Mouse (Mus musculus) T-cell, adult 2 months (primary cell): ENCODE data around the gene Ust.

ENCODE experiments used
- DNase-seq: peaks from one replicate; pipeline ENCODE4 v3.0.0; 2022; ENCODE audit warnings: low spot score

Ust gene

GRCm38 (mm10) chr10:8498951-8499891, 19.4 kb downstream of the Ust start:
- DNase-seq = no peak

GRCm38 (mm10) chr10:8495543-8496141, 23.0 kb downstream of the Ust start:
- no peak for DNase-seq

DNA sequence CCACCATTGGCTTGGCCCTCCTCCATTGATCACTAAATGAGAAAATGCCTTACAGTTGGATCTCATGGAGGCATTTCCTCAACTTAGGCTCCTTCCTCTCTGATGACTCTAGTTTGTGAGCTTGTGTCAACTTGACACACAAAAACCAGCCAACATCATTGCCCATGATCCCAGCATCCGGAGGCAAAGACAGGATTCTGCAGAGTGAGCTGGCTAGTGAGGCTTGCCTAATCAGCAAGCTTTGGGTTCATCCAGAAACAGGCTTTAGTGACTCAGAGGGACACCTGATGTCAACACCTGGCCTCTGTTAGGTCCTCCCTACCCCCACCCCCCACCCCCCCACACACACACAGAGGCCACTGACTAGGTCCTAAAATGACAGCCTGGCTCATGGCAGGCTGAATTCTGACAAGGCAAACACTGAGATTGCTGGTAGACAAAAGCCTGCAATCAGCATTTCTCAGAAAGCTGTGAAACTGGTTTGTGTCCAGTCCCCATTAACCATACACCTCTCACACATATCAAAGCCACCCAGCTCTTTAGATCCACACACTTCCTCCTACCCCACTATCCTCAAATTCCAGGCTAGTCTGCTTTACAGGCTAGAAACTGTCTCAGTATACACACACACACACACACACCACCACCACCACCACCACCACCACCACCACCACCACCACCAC, 26.6 kb downstream of the Ust start:
- no peak for DNase-seq

GRCm38 (mm10) chr10:8487388-8487787, 31.2 kb downstream of the Ust start:
- DNase-seq = no peak

DNA sequence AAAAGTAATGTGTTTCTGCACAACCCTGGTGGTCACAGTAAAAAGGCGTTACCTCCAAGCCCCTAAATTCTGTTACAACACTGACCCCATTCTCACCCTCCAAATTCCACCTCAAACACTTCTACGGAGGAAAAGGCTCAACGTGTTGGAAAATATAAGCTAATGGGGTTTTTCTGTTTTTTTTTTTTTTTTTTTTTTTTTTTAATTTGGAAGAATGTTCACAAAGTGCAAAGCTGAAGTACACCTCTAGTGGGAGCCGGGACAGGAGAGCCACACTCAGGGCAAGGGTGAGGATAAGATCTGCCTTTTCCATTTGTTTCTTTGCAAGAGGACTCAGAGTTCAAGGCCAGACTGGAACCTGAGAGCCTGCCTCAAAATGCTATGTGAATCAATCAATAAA, 34.1 kb downstream of the Ust start:
- no peak for DNase-seq

- no peak for DNase-seq
Observed at GRCm38 (mm10) chr10:8482779-8483178, 35.8 kb downstream of the Ust start.

GRCm38 (mm10) chr10:8479779-8480178, 38.8 kb downstream of the Ust start:
- no peak for DNase-seq

DNA sequence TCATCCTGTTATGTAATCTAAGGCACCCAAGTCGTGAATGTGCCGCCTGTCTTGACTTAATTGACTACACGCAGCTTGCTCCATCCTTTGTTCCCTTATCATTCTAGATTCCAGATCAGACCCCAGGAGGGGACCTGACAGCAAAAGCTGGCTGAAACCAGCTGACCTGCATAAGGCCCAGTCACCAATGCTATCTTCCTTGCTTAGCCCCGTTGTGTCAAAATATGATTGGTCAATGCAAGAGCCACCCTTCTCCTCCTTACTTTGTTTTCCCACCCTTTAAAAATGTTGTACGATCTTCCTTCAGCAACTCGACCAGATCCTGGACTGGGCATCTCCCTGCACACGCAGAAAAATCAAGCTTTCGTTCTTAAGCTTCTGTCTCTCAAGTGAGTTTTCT, 40.7 kb downstream of the Ust start:
- DNase-seq = no peak

- DNase-seq = no peak
Observed at GRCm38 (mm10) chr10:8471995-8472394, 46.6 kb downstream of the Ust start.

GRCm38 (mm10) chr10:8471012-8471411, 47.6 kb downstream of the Ust start:
- no peak for DNase-seq

DNA sequence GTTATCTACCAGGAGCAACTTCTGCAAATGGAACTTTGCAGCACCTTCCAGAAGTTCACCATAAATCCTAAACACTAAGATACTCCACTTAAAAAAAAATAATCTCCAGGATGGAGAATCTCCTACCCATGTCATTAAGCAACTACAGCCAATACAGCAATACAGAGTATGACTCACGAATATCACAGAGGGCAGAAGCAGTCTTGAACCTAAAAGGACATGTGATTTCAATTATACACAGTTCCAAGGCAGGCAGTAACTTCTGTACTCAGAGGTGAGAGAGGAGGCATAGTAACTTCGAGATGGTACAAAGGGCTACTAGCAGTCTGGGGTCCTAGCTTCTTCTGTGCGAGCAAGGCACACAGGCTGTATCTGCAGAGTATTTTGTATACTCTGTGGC, 49.1 kb downstream of the Ust start:
- no peak for DNase-seq

DNA sequence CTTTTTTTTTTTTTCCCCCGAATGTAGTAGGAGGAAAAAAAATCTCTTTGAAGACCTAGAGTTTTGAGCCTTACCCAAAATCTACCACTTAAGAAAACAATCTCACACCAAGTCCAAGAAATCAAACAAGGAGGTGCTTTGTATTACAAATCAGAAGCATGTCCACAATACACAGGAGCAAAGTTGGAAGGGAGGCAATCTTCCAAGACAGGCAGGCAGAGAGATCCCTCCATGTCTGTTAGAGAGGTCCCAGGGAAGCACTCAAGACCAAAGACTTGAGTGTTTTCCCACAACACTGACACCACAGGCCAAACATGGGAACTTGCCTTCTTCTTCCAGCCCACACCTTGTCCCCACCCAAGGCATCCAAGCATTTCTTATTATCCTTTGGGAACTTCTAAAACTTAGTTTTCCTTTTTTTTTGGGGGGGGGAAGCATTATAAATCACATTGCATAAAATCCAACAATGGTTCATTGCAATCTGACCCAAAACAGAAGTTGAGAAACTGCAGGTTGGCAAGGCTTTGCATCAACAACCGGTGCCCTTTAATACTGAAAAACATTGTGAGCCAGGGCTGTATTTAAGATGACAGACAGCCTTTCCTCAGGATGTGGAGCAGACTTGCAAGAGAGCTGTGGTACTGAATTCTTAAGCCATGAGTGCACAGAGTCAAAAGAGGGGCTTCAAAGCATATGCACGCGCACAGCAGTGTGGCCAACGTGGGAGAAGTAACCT, 49.8 kb downstream of the Ust start:
- DNase-seq = no peak

- no peak for DNase-seq
Observed at GRCm38 (mm10) chr10:8465918-8466317, 52.7 kb downstream of the Ust start.

DNA sequence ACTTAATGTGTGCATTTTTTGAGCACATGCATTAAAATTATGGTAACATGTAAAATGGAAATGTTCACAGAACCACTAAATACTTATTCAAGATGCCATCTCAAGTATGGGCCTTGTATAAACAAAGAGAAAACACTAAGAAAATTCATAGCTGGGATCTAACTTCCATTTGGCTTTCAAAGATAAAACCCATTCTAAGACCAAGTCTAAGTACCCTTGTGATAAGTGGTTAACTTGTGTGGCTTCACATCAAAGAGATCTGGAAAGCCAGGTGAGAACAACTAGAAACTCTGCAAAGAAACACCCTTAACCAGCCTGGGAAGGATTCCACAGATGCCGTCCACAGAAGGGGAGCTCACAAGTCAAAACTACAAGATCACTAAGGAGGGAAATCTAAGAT, 53.4 kb downstream of the Ust start:
- no peak for DNase-seq

DNA sequence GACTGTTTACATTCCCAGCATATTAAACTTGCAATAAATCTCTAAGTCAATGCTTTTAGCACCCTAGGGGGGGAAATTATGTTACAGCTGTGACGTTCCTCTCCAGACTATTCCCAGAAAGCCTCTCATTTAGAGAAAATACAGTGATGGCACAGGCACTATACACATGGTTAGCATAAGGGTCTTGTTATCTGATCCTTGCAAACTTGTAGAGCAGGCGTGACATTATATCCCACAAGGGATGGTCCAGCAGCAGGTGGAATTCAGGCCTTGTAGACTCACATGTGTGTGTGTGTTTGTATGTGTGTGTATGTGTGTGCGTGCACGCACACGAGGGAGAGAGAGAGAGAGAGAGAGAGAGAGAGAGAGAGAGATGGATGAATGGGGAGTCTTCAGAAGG, 57.3 kb downstream of the Ust start:
- DNase-seq = no peak

DNA sequence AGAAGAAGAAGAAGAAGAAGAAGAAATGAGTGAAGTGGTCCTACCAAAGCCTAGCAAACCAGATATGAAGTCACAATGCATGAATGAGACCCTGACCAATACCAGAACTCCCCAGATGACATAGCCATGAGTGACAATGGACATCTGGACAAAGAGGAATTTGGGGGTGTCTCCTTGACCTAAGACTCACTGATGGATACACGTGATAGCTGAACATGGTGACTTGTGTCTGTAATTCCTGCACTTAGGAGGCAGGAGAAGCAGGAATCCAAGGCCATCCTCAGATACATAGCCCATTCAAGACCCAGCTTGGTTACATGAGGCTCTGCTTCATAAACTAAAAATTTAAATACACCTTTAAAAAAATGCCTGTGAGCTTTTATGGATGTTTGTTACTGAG, 63.9 kb downstream of the Ust start:
- no peak for DNase-seq

DNA sequence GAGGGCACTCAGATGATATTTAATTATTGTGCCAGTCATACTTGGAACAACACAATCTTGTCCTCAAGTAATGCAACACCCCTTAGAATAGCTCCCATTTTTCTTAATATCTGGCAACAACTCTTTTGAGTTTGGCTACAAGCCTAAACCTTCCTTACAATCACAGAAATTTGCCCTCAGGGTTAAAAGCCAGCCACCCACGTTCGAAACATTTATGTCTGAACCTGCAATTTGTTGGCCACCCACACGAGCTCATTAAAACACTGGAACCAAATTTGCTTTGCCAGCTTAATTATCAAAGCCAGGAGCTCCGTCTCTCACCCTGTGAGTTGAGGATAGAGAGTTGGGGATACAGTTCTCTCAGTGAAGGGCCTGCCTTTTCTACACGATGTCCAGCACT, 70.9 kb downstream of the Ust start:
- DNase-seq = no peak

DNA sequence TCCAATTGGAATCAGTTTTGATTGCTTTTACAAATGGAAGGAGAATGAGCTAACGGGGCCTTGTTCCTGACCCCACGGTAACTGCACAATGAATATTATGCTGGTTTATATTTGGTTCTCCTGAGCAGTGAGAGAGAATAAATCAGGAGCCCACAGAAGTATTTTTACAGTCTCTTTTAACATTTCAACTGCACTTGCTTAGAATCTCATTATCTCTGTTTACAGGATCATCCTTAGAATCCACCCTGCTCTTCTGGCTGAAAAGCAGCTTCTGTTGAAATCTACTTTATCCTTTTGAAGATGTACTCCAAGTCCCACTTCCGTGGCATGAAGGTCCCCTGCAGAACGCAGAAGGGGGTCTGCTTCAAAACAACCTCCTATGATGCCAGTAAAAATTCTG, 71.7 kb downstream of the Ust start:
- DNase-seq = no peak

DNA sequence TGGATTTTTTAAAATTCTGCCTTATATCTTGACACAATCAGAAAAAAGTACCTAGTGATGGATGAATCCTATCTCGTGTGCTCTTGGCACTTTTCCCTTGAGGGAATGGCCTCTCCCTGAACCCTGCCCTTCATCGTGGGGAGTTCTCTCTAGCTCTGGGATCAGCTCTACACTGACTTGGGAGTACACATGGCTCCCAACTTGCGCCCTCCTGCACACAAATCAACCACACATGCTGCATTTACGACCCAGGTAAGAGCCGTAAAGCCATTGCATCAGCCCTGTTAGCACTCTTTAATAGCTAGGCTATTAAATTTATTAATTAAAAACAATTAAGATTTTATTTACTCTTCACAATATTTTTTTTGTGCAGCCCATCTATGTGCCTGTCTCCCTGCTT, 74.6 kb downstream of the Ust start:
- DNase-seq = no peak

GRCm38 (mm10) chr10:8431857-8432256, 86.8 kb downstream of the Ust start:
- no peak for DNase-seq

- DNase-seq = no peak
Observed at GRCm38 (mm10) chr10:8428787-8429778, 89.5 kb downstream of the Ust start.
